Comparison of ENCODE assay signal across 10 mouse cellular contexts in the genomic region with DNA sequence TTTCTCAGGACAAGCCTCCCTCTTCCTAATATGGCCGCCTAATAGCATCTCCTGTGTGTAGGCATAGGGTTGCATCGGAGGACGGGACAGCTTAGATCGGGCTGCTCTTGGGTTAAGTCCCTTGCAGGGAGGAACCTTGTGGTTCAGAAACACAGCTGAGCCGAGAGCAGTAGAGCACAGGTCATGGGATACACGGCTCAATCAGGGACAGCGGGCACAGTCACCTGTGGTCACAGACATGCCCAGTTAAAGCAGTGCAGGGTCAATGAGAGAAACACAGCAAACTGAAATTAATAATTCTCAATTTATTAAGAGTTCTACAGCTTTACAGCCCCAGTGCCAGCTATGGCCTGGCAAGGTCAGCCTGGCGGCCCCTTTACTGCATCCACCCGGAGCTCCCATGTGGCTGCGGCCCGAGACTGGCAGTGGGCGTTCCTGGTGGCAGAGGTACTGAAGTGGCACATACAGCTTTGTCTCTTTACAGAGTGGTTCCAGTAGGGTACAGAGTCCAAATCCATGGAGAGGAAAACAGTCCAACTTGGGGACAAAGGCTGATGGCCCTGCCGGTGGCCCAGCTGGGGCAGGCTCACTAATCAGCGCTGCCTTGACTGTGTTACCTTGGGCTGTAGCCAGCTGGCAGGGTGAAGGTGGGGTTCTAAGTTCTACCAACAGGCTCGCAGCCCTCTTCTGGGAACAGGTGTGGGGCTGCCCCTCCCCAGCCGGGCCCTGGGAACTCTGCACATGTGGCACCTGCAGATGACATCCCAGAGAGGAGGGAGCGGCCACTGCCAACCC. TPM values are rescaled to one million over a fixed set of nuclear protein-coding genes. Genes with fewer than 3 reads are reported as not detected.
DNase-seq lines count a peak whose midpoint lies in the region; ATAC-seq lines count a peak whose summit lies in the region.
"Had no signal": no experiment of that assay in that cellular context is flagged by ENCODE, and none has a peak within 500 bp of the region (broad histone marks: within the 10 kb centered on the region; RNA-seq: fewer than 3 reads in every experiment).

No protein-coding gene starts in this region.

- no peak overlapping the region for H3K4me3 ChIP-seq in liver, embryonic 11.5 days (ENCODE audit: low read depth, low read length)
- H3K4me3 ChIP-seq: heart, adult 2 months had no signal

- no peak overlapping the region for H3K27ac ChIP-seq in liver, embryonic 11.5 days (ENCODE audit: low read depth, low read length)
- H3K27ac ChIP-seq: heart, adult 2 months had no signal

- H3K9ac ChIP-seq in liver, embryonic 11.5 days (ENCODE audit: low read depth, low read length), result no peak overlapping the region

- peaks cover 5% of the 10 kb centered on the region for H3K4me1 ChIP-seq in liver, embryonic 11.5 days (replicated peaks; ENCODE audit: control insufficient read depth, insufficient read depth, low read length)

- DNase-seq in cerebellum, postnatal 10 days, result peak; percentile 77 to 82
- DNase-seq in cerebellum, postnatal 4 days (ENCODE audit: low spot score in 2 of 2), result no peak
- DNase-seq in ovary, postnatal 36 days (ENCODE audit: low spot score), result peak; percentile 49
- DNase-seq in ovary, postnatal 14 days (ENCODE audit: low spot score), result no peak
- DNase-seq in liver, embryonic 11.5 days (ENCODE audit: low spot score), result no peak
- no peak for DNase-seq in gastrocnemius, adult 18-20 months (ENCODE audit: low spot score)
- no peak for DNase-seq in gastrocnemius, postnatal 36 days
- no peak for DNase-seq in spleen, adult 12 weeks (ENCODE audit: low spot score)
- DNase-seq: embryo, embryonic 11 days; heart, adult 2 months had no signal

- intact Hi-C loops in gastrocnemius, postnatal 36 days (cut with DNase I), result no loop called here

- 0 out of 2 replicates have a peak, but pooled peaks have one; percentile 10 for ATAC-seq in liver, embryonic 11.5 days (replicated peaks; ENCODE audit: low FRiP score)

- no peaks in the 10 kb centered on the region for H3K27me3 ChIP-seq in liver, embryonic 11.5 days (replicated peaks; ENCODE audit: control insufficient read depth, insufficient read depth, low read length)

- H3K4me2 ChIP-seq in liver, embryonic 11.5 days, result no peak overlapping the region

- WGBS in liver, embryonic 11.5 days, result 91% methylated on average over 17 of the region's 17 CpGs

- no peaks in the 10 kb centered on the region for H3K9me3 ChIP-seq in liver, embryonic 11.5 days (ENCODE audit: control insufficient read depth, low read length)

- peaks cover 33% of the 10 kb centered on the region for H3K36me3 ChIP-seq in liver, embryonic 11.5 days (ENCODE audit: control insufficient read depth, insufficient read depth, low read length)

RNA-seq across cellular contexts. Expression of gene Vps37b, which starts 27.5 kb away (rescaled TPM):
- 31.3 TPM in 2 replicates for polyA plus RNA-seq in liver, embryonic 11.5 days (2014; fragmentation: Nextera tagmentation; extraction: Ambion mirVana)
- 1 to 10 TPM; 5.7 to 6.6 TPM for total RNA-seq in gastrocnemius, adult 18-20 months (2021)
- total RNA-seq in gastrocnemius, postnatal 36 days (2021), result 1 to 10 TPM; 4.7 to 4.8 TPM

RNA-seq across cellular contexts. Expression of gene Hip1r, which starts 31.1 kb away (rescaled TPM):
- polyA plus RNA-seq in liver, embryonic 11.5 days (2014; fragmentation: Nextera tagmentation; extraction: Ambion mirVana), result 20.2 and 20.6 TPM in 2 replicates
- 10 to 100 TPM in 1 of 2 experiments, 1 to 10 TPM in 1; 9.4 to 19.6 TPM for total RNA-seq in gastrocnemius, adult 18-20 months (2021)
- 1 to 10 TPM; 7.2 to 8.1 TPM for total RNA-seq in gastrocnemius, postnatal 36 days (2021)

Comparison
In these comparisons a context has a peak if more than half of its experiments do, and no peak if none do; other contexts are left out.
1. DNase-seq: peak in cerebellum, postnatal 10 days (2 of 2) and ovary, postnatal 36 days (single experiment); none in cerebellum, postnatal 4 days (0 of 2), ovary, postnatal 14 days (single experiment), liver, embryonic 11.5 days (single experiment), gastrocnemius, adult 18-20 months (single experiment), gastrocnemius, postnatal 36 days (0 of 2) and spleen, adult 12 weeks (single experiment).